24 mouse cellular contexts compared by ENCODE assay signal in the genomic region with DNA sequence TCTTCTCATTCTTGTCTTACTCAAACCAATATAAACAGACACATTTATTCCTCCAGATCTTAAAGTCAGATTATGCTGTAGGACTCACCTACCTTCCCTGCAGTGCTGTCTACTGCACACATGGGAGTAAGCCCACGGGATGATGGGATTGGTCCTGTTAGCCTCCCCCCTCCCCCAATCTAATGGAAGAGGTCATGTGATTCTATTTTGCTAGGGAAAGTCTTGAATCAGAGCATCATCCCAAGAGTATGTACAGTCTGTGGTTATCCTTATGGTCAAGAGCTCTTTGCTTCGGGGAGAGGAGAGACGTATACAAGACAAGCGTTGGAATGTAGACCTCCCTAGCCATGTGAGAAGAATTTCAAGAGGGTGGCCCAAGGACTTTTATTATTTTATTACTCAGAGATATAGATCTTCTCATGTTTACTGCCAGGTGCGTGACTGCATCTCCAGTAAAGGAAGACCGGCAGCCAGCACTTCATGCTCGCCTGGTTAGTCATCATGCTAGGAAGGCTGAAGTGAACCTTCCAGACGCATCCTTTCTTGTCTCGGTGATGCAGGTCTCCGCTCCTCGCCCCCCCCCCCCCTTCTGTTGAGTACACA. TPM values are rescaled to one million over a fixed set of nuclear protein-coding genes. Genes with fewer than 3 reads are reported as not detected.
DNase-seq lines count a peak whose midpoint lies in the region; ATAC-seq and TF ChIP-seq lines count a peak whose summit lies in the region.
"Had no signal": no experiment of that assay in that cellular context is flagged by ENCODE, and none has a peak within 500 bp of the region (broad histone marks: within the 10 kb centered on the region; RNA-seq: fewer than 3 reads in every experiment).

No protein-coding gene starts in this region.

- POLR2A ChIA-PET in Patski (lab: Charles Lee) = no interaction called here

- H3K36me3 ChIP-seq in heart, embryonic 15.5 days = no peaks in the 10 kb centered on the region; the same call in 1 of the 2 replicates
- H3K36me3 ChIP-seq in intestine, embryonic 16.5 days (ENCODE audit: control insufficient read depth, insufficient read depth, low read length) = no peaks in the 10 kb centered on the region
- H3K36me3 ChIP-seq: embryonic facial prominence, embryonic 13.5 days; hindbrain, embryonic 13.5 days had no signal

- peaks cover 32% of the 10 kb centered on the region for H3K4me1 ChIP-seq in heart, embryonic 15.5 days (replicated peaks)
- H3K4me1 ChIP-seq in intestine, embryonic 16.5 days (ENCODE audit: control insufficient read depth, insufficient read depth, low read length) = peaks cover 19% of the 10 kb centered on the region

- no peaks in the 10 kb centered on the region for H3K9me3 ChIP-seq in heart, embryonic 15.5 days (replicated peaks)
- no peaks in the 10 kb centered on the region for H3K9me3 ChIP-seq in intestine, embryonic 16.5 days (ENCODE audit: control insufficient read depth, low read length)
- H3K9me3 ChIP-seq: embryonic facial prominence, embryonic 13.5 days; forebrain, embryonic 13.5 days; G1E; heart, embryonic 10.5 days; hindbrain, embryonic 13.5 days had no signal

- TF ChIP-seq CTCF in Patski (IDR thresholded peaks at IDR 0.05) = no peak

- ATAC-seq in heart, embryonic 15.5 days (replicated peaks; ENCODE audit: insufficient number of reproducible peaks, insufficient read depth, low FRiP score, low read depth) = no peak
- peak; percentile 52 for ATAC-seq in Patski
- ATAC-seq in intestine, embryonic 16.5 days = peak; percentile 39; the same call in 1 of the 2 replicates
- ATAC-seq: CD4-positive, CD25-positive, alpha-beta regulatory T cell, adult 4 months; forebrain, embryonic 13.5 days; forebrain, postnatal 0 days; hindbrain, postnatal 0 days had no signal

- in situ Hi-C loops in Patski (cut with MboI; ENCODE audit: low pct_unique_long_range_greater_than_20kb) = no loop called here

- no peak overlapping the region for H3K4me2 ChIP-seq in heart, embryonic 15.5 days
- no peak overlapping the region for H3K4me2 ChIP-seq in intestine, embryonic 16.5 days (ENCODE audit: low read depth, low read length)
- H3K4me2 ChIP-seq: embryonic facial prominence, embryonic 13.5 days; forebrain, embryonic 13.5 days; hindbrain, embryonic 13.5 days had no signal

- peak overlapping the region; percentile 20; the same call in 1 of the 2 replicates for H3K27ac ChIP-seq in heart, embryonic 15.5 days
- no peak overlapping the region for H3K27ac ChIP-seq in intestine, embryonic 16.5 days (ENCODE audit: low read length)
- H3K27ac ChIP-seq: embryonic facial prominence, embryonic 13.5 days; forebrain, embryonic 13.5 days; hindbrain, embryonic 13.5 days; hindbrain, postnatal 0 days had no signal

- no peaks in the 10 kb centered on the region for H3K27me3 ChIP-seq in heart, embryonic 15.5 days
- no peaks in the 10 kb centered on the region for H3K27me3 ChIP-seq in Patski
- H3K27me3 ChIP-seq in intestine, embryonic 16.5 days (replicated peaks; ENCODE audit: control insufficient read depth, insufficient read depth, low read length) = no peaks in the 10 kb centered on the region

- no peak overlapping the region for H3K4me3 ChIP-seq in heart, embryonic 15.5 days
- no peak overlapping the region for H3K4me3 ChIP-seq in intestine, embryonic 16.5 days (ENCODE audit: low read length)
- H3K4me3 ChIP-seq: embryonic facial prominence, embryonic 13.5 days; forebrain, embryonic 13.5 days; hindbrain, embryonic 13.5 days had no signal

- CTCF ChIA-PET in Patski (lab: Charles Lee) = interaction anchor here (1.9 kb wide), 1 partner anchor 53 kb away, joined by 6 read pairs; no protein-coding TSS in a partner anchor

- no peak overlapping the region for H3K9ac ChIP-seq in heart, embryonic 15.5 days
- H3K9ac ChIP-seq in intestine, embryonic 16.5 days (ENCODE audit: low read depth, low read length) = no peak overlapping the region
- H3K9ac ChIP-seq: embryonic facial prominence, embryonic 13.5 days; forebrain, embryonic 13.5 days; forebrain, postnatal 0 days; hindbrain, embryonic 13.5 days had no signal

- 62% methylated on average over 11 of the region's 11 CpGs for WGBS in heart, embryonic 15.5 days
- WGBS in intestine, embryonic 16.5 days = 64% methylated on average over 11 of the region's 11 CpGs

- DNase-seq in heart, adult 11 months = no peak
- DNase-seq in 3T3-L1 (ENCODE audit: low read depth, low spot score) (peak; percentile 92), Patski (ENCODE audit: low read depth, low spot score) (peak; percentile 75)
- no peak for DNase-seq in cerebellum, adult 11 months
- no peak for DNase-seq in kidney, postnatal 10 days
- DNase-seq in layer of hippocampus, postnatal 14 days (ENCODE audit: low spot score in 2 of 2) = no peak
- DNase-seq: adrenal gland, adult 8-10 months; cerebellum, adult 11-12 months; cerebellum, adult 9-10 months; cerebellum, postnatal 25 days; forebrain, postnatal 0 days; gastrocnemius, postnatal 36 days; heart, adult 18-20 months; heart, postnatal 14 days; kidney, adult 11 months had no signal

RNA-seq across cellular contexts. Expression of a gene that starts 3.6 kb away (rescaled TPM):
- 46.4 and 47.4 TPM in 2 replicates for polyA plus RNA-seq in heart, embryonic 15.5 days (2015; fragmentation: Nextera tagmentation; extraction: Ambion mirVana)
- 43.6 TPM for polyA plus RNA-seq in Patski (2021)
- polyA plus RNA-seq in intestine, embryonic 16.5 days (2015; fragmentation: Nextera tagmentation; extraction: Ambion mirVana) = 13.8 and 14.8 TPM in 2 replicates
- 10 to 100 TPM; 16.7 to 18.2 TPM for total RNA-seq in layer of hippocampus, postnatal 14 days (2021)

Comparison
In these comparisons a context has a peak if more than half of its experiments do, and no peak if none do; other contexts are left out.
1. DNase-seq: peak in 3T3-L1 (single experiment) and Patski (single experiment); none in heart, adult 11 months (single experiment), cerebellum, adult 11 months (single experiment), kidney, postnatal 10 days (single experiment) and layer of hippocampus, postnatal 14 days (0 of 2).